Mouse (Mus musculus) lung, postnatal 0 days (tissue): ENCODE measurements around the gene Prl8a9.

Experiments used
- CTCF ChIP-seq: IDR thresholded peaks from 2 replicates; pipeline ENCODE4 v1.5.1; 2016; ENCODE audit warnings: antibody characterized with exemption, mild to moderate bottlenecking
- EP300 ChIP-seq: IDR thresholded peaks from 2 replicates; pipeline ENCODE4 v1.6.1; 2016; ENCODE audit warnings: antibody characterized with exemption, mild to moderate bottlenecking, control low read depth

DNA sequence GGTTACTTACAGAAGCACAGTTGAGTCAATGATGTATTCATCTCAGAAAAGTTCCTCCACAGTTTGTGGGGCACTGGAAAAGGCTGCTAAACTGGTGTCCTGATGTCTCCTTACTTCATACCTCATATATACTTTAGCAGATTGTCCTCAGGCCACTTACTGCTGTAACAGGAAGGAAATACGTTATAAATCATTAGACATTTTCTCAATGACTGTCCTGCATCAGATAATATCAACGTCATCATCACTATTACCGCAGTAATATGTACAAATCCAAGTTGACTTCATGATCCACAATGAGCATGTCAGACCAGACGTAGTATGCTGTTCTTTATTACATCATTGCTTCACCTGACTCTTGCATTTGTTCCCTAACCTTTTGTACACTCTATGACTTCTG lies 46.1 kb upstream of the Prl8a9 start, which contains the start of gene Prl7b1:
- TF ChIP-seq EP300 = no peak
- no peak for TF ChIP-seq CTCF
